Mouse (Mus musculus): ENCODE data around the gene 1600012H06Rik.
A peak's percentile ranks its signal among the peaks of the same experiment; 100 is the strongest.
"Not testable (repeated sequence)": the region's sequence is repeated elsewhere in the genome, so short reads cannot be mapped to it uniquely, and the experiment has no call there.

Gene 1600012H06Rik

DNA sequence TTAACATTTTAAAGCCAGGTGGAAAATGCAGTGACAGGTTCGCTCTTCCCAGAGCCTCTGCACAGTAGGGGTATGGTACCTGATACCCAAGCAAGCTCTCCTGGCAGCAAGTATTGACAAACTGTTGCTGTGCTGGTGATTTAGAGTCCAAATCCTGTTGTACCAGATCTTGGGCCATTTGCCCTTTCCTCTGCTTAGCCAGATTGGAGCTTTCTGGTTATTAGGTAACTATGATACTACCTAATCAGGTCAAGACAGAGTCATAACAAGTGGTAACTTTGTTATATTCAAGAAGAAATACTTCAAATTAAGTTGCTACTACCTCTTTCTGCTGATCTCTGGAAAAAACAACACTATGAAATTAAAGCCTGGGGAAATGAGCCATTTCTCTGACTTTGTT is 1.6 kb downstream of the 1600012H06Rik start:
- no peak for DNase-seq (ENCODE audit: low spot score)

- no peak for DNase-seq (ENCODE audit: low spot score)
Measured at GRCm38 (mm10) chr17:14949161-14949827, 6.3 kb downstream of the 1600012H06Rik start.

DNA sequence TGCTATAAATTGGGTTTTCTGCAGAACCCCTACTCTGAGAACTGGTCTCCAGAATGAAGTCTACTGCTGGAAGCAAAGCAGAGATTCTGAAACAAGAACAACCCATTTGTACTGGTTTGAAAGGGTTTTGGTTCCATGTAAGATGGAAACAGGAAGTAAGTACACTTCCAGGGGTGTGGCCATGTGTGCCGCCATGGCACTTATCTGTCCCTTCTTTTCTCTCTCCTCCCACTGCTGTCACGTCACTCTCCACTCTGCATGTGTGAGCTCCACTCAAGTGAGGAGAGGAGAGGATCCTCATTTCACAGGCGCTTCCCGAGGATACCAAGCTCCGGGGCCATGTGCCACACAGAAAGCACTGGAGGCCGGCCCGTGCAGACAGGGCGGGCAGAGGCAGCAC is 10.5 kb downstream of the 1600012H06Rik start:
- DNase-seq (ENCODE audit: low spot score): no peak

- no peak for DNase-seq (ENCODE audit: low spot score)
Measured at GRCm38 (mm10) chr17:14958686-14959327, 15.8 kb downstream of the 1600012H06Rik start.

GRCm38 (mm10) chr17:14959979-14960378 is 17.0 kb downstream of the 1600012H06Rik start:
- DNase-seq (ENCODE audit: low spot score): no peak

GRCm38 (mm10) chr17:14960520-14960919 is 17.5 kb downstream of the 1600012H06Rik start:
- peak; percentile 11 for DNase-seq (ENCODE audit: low spot score)

GRCm38 (mm10) chr17:14960951-14961556 is 18.1 kb downstream of the 1600012H06Rik start, which contains the start of gene Phf10:
TSS of gene Phf10 (minus strand) at chr17:14961273.
- peak; percentile 20 for DNase-seq (ENCODE audit: low spot score)

GRCm38 (mm10) chr17:14961557-14962154 is 18.7 kb downstream of the 1600012H06Rik start:
- DNase-seq (ENCODE audit: low spot score): not testable (repeated sequence)

DNA sequence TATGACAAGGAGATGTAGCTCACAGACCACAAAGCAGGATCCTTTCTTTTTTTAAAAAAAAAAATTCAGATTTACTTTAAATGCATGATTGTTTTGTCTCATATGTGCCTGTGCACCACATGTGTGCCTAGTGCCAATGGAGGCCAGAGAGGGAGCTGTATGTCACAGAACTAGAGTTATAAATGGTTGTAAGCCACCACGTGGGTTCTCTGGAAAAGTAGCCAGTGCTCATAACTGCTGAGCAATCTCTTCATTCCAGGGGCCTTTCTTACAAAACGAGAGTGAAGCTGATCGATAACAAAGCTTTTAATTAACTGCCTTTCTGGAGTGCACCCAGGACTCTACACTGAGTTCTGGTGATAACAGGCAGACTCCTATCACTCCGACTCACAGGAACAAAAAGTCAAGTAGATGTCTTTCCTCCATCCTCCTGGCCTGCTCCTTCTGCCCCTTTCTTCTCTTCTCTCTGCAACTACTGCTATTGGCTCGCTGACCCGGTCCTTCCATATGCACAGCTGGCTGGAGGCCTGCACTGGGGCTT is 25.5 kb downstream of the 1600012H06Rik start:
- not testable (repeated sequence) for DNase-seq (ENCODE audit: low spot score)

DNA sequence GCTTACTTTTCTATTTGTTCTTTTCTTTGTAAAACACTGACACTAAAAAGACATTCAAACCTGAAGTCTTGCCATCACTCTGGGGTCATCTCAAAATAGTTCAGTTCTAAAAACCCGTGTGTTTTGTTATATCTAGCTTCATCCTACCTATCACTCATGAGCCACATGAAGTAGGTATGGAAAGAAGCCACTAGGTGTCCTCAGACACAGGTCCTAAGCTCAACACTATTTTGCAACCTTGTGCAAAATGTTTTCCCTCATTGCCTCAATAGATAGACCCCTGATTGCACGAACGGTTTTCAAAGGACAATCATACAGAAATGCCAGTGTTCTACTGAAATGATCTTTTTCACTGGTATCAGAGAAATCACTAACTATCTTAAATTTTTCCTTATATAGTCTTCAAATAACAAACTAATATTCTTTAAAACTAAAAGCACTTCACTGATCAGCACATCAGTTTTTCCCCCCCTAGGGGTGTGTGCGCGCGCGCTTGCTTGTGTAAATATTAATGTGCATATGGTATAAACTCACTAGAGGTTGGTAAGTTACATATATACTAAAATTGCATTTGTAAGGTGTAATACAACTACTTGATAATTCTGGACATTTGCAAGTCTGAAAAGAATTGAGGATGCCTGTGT is 34.9 kb downstream of the 1600012H06Rik start:
- DNase-seq (ENCODE audit: low spot score): not testable (repeated sequence)

DNA sequence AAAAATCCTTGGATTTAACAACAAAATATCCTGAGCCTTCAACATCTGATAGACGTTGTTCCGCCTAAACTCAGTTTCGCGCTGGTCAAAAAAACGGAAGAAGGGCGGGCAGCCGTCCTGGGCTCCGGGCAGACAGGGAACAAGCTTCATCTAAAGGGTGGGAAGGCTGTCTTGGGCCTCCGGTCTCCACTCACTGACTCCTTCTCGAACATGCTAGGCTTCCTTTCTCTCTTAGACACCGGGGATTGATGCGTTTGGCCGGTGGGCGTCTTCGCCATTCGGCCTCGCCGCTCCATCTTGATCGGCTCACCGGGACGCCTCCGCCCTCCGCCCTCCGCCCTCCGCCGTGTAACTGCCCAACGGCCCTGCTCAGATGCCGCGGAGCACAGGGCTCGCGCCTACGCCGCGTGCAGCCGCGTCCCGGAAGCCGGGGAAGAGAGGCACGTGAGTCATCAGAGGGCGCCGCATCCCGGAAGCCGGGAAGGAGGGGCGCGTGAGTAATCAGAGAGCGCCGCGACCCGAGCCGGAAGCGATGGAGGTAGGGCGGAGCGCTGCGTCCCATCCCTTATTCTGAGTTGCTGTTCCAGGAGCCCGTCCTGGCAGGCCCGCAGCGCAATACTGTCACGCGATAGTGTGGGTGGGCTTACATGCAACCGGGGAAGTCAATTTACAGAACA is 35.5 kb downstream of the 1600012H06Rik start, which contains the start of the genes 9030025P20Rik and Gm3417:
TSS of gene 9030025P20Rik (plus strand) at position 107 of the 677 bp plus-strand sequence.
TSS of gene Gm3417 (minus strand) at position 429 of the 677 bp plus-strand sequence.
- DNase-seq (ENCODE audit: low spot score): not testable (repeated sequence)

- DNase-seq (ENCODE audit: low spot score): not testable (repeated sequence)
Measured at GRCm38 (mm10) chr17:14990116-14990702, 47.2 kb downstream of the 1600012H06Rik start.

- DNase-seq (ENCODE audit: low spot score): not testable (repeated sequence)
Measured at GRCm38 (mm10) chr17:14992522-14993138, 49.6 kb downstream of the 1600012H06Rik start.

- not testable (repeated sequence) for DNase-seq (ENCODE audit: low spot score)
Measured at GRCm38 (mm10) chr17:14993139-14993832, 50.3 kb downstream of the 1600012H06Rik start.

DNA sequence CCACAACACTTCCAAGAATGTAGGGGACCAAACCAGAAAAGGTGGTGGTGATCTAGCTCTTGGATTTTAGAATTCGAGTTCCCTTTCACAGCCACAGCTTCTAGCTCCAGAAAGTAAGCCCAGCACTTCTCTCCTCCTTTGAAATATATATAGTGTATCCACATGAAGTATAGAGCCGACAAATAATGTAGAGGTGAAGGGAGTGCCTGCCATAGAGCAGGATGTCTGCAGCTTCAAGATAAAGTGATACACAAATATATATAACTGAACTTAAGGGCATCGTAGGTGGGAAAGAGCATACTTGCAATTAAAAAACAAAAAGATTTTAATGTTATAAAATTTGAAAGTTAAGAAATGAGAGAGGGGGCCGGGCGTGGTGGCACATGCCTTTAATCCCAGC is 51.2 kb downstream of the 1600012H06Rik start:
- not testable (repeated sequence) for DNase-seq (ENCODE audit: low spot score)

GRCm38 (mm10) chr17:15000047-15000446 is 57.1 kb downstream of the 1600012H06Rik start:
- not testable (repeated sequence) for DNase-seq (ENCODE audit: low spot score)

- DNase-seq (ENCODE audit: low spot score): not testable (repeated sequence)
Measured at GRCm38 (mm10) chr17:15009088-15009487, 66.1 kb downstream of the 1600012H06Rik start.
